Mouse (Mus musculus): ENCODE measurements around the gene Zic5.

- TF ChIP-seq CTCF (IDR thresholded peaks at IDR 0.05; ENCODE audit: low read depth), result no peak
- TF ChIP-seq EP300 (IDR thresholded peaks at IDR 0.05; ENCODE audit: low read depth), result no peak
Observed at GRCm38 (mm10) chr14:122436850-122437249, 28.6 kb downstream of the Zic5 start.

Data from heart, postnatal 0 days (tissue).